Mouse (Mus musculus) embryonic facial prominence, embryonic 15.5 days (tissue): Measurements from ENCODE around the gene Olfr1123. TPM values are rescaled to one million over a fixed set of nuclear protein-coding genes. Genes with fewer than 3 reads are reported as not detected.

Source experiments
- polyA plus RNA-seq: library from polyadenylated mRNA; unstranded; fragments of >200 nt; fragmentation: Nextera tagmentation; extraction: Ambion mirVana; gene quantifications from 2 replicates; pipeline ENCODE4 v1.2.1, GENCODE M21; 2015

The Olfr1123 gene
- polyA plus RNA-seq, 1 experiment from 2014 or later = 0.23 TPM

Other genes with a start within 250 kb of the Olfr1123 start
- not detected in 2 replicates for gene Olfr1112, start 228.8 kb upstream of the Olfr1123 start, polyA plus RNA-seq
- not detected in 2 replicates for gene Olfr1113, start 207.7 kb upstream of the Olfr1123 start, polyA plus RNA-seq
- gene Olfr1115, start 168.6 kb upstream of the Olfr1123 start, polyA plus RNA-seq = not detected in 2 replicates
- gene Olfr1116, start 149.1 kb upstream of the Olfr1123 start, polyA plus RNA-seq = not detected in 2 replicates
- not detected in 2 replicates for gene Olfr1118, start 109.1 kb upstream of the Olfr1123 start, polyA plus RNA-seq
- gene Olfr1120, start 61.8 kb upstream of the Olfr1123 start, polyA plus RNA-seq = not detected in 2 replicates
- not detected in 2 replicates for gene Olfr1121, start 46.7 kb upstream of the Olfr1123 start, polyA plus RNA-seq
- gene Olfr1122, start 30.8 kb upstream of the Olfr1123 start, polyA plus RNA-seq = 0.09 and 0.16 TPM in 2 replicates
- gene Olfr1124, start 13.6 kb downstream of the Olfr1123 start, polyA plus RNA-seq = 0.07 TPM in 1 of 2 replicates, not detected in the other
- not detected in 2 replicates for gene Olfr1126, start 37.3 kb downstream of the Olfr1123 start, polyA plus RNA-seq
- gene Pramel7, start 80.5 kb downstream of the Olfr1123 start, polyA plus RNA-seq = not detected in 2 replicates
- gene Pramel6, start 89.9 kb downstream of the Olfr1123 start, polyA plus RNA-seq = not detected in 2 replicates
- gene Olfr153, start 115.2 kb downstream of the Olfr1123 start, polyA plus RNA-seq = not detected in 2 replicates
- gene Olfr1128, start 128.9 kb downstream of the Olfr1123 start, polyA plus RNA-seq = not detected in 2 replicates
- gene Olfr1129, start 157.3 kb downstream of the Olfr1123 start, polyA plus RNA-seq = 0.17 TPM in 1 of 2 replicates, not detected in the other
- gene Olfr1130, start 189.6 kb downstream of the Olfr1123 start, polyA plus RNA-seq = not detected in 2 replicates
- not detected in 2 replicates for gene Olfr1131, start 210.5 kb downstream of the Olfr1123 start, polyA plus RNA-seq
- not detected in 2 replicates for gene Olfr1132, start 220.9 kb downstream of the Olfr1123 start, polyA plus RNA-seq
- 0.24 and 0.49 TPM in 2 replicates for gene Olfr1133, start 230.7 kb downstream of the Olfr1123 start, polyA plus RNA-seq
- gene Olfr1134, start 241.8 kb downstream of the Olfr1123 start, polyA plus RNA-seq = not detected in 2 replicates